Mouse (Mus musculus) telencephalon, adult 2 months (tissue): ENCODE data around the gene Lgr6.

Experiments
- DNase-seq: peaks from one replicate; pipeline ENCODE4 v3.0.0-alpha.2; 2011; ENCODE audit warnings: low read depth, low spot score

Gene Lgr6

GRCm38 (mm10) chr1:135079021-135079420, 26.1 kb downstream of the Lgr6 start:
- DNase-seq, result no peak

GRCm38 (mm10) chr1:135076470-135076869, 28.6 kb downstream of the Lgr6 start:
- DNase-seq, result no peak

- DNase-seq, result no peak
Measured at GRCm38 (mm10) chr1:135075270-135075669, 29.8 kb downstream of the Lgr6 start.

DNA sequence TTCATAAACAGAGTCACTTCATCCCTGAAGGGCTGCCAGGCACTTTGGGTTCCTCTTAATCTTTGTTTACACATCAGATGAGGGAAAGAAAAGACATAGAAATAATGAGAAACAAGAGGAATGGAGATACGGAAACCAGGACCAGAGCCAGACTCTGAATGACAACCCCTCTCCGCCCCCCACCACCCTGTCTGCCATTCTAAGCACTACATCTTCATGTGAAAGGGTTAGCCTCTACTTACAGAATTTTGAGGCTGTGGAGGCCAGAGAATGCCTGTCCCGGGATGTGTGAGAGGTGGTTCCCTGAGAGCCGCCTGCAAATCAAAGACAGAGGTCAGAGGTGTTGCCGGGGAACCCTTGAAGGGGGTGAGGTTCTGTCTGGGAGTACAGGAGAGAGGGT, 32.4 kb downstream of the Lgr6 start:
- no peak for DNase-seq

DNA sequence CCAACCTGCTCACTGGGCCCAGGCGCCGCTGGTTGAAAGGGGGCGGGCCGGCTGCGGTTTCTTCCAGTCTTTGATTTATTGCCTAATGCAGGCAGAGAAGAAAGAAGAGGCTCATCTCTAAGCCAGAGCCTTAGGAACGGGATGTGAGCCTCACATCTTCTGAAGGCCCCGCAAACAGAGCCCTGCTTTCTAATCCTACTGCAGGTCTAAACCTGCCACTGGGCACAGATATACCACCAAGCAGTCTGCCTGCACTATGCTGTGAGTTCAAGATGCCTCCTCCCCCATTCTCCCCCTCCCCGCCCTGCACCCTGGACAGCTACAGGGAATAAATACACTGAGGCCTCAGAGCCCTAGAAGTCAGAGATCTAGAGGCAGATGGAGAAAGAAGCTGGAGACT, 35.2 kb downstream of the Lgr6 start:
- no peak for DNase-seq

DNA sequence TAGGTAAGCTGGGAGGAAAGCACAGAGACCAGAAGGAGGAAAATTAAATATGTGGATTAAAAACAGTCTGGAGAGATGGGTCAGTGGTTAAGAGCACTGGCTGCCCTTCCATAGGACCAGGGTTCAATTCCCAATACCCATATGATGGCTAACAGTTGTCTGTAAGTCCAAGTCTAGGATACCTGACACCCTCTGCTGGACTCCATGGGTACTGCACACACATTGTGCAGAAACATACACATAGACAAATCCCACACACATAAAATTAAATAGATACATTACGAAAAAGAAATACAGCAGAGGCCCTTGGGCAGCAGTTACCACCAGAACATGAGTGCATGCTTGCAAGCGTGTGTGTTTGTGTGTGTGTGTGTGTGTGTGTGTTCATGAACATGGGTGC, 40.6 kb downstream of the Lgr6 start:
- no peak for DNase-seq

DNA sequence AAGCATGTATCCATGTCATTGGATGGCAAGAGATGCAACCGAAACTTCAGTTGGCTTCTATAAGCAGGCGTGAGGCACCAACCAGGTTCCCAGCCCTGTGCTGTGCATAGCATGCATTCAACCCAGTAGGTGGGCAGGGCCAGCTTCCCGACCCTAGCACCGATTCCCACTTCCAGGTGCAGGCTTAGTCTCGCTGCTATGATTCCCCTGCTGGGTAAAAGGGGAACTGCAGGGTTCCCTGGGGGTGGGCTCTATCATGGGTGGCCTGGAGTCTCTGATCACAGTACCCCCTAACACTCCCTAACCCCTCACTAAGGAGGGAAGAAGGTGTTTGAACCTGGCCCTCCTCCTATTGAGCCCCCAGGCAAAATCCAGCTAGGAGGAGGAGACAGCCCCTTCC, 42.1 kb downstream of the Lgr6 start:
- DNase-seq, result no peak

DNA sequence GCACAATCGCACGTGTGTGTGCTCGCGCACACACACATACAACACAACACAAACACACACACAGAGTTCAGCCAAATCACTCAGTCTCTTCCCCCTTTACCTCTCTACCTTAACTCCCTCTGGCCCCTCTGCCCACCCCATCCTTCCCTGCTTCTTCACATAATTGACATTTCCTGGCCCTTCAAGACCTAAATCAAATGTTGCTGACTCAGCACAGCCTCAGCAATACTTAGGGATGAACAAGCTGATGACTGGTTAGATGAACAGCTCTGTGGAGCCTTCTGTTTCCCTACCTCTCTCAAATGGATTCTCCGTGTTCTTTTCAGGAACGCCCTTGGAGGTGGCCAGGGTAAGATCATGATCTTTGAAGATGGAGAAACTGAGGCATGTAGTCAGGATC, 43.8 kb downstream of the Lgr6 start:
- no peak for DNase-seq

DNA sequence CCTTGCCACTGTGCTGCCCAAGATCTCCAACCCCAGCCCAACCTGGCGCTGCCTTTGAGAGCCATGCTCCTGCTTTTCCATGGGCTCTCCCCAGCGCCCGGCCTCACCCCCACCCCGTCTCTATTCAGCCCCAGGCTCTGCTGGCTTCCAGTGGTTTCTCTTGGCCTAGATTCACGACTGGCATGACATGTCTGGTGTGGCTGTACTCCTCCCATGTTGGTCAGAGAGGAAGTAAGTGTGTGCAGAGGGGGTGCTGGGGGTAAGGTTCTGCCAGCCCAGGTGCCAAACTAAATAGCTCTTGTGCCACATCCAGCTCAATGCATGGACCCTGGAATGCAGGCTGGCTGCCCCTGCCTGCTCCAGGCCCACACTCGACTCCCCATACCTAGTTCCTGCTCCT, 44.9 kb downstream of the Lgr6 start:
- DNase-seq, result no peak

- no peak for DNase-seq
Measured at GRCm38 (mm10) chr1:135056901-135057300, 48.2 kb downstream of the Lgr6 start.

DNA sequence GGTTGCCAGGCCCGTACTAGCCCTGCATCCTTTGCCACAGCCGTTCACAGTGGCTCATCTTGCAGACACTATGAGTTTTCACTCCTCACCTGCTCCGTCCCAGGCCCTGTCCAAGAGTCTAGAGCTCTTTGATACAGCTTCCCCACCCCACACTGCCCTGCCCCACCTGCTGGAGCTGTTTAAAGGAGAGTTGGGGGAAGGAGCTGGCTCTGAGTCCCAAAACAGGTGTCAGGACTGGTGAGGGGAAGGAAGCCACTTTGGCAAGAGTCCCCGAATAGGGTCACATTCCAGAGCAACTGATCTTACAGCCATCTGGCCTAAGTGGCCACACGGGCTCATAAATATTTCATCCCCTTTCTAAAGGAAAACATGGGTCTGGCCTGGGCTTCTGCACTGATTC, 51.0 kb downstream of the Lgr6 start:
- no peak for DNase-seq

DNA sequence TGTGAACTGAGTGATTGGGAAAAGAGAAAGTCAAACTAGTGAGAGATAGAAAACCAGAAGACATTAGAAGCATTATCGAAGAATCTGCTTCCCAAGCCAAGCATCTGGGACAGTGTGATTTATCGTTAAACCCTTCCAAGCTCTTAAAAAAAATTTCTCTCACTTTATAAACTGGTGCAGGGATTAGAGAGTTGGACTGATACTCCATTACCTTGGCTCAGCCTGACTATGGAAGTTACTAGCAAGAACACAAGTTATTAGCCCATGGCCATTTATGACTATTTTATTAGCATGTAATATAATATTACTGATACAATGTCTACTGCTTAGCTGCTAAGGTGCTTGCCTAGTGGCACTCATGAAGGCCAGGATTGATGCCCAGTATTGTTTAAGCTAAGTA, 60.6 kb downstream of the Lgr6 start:
- DNase-seq, result no peak

GRCm38 (mm10) chr1:135036297-135036696, 68.8 kb downstream of the Lgr6 start:
- DNase-seq, result no peak

DNA sequence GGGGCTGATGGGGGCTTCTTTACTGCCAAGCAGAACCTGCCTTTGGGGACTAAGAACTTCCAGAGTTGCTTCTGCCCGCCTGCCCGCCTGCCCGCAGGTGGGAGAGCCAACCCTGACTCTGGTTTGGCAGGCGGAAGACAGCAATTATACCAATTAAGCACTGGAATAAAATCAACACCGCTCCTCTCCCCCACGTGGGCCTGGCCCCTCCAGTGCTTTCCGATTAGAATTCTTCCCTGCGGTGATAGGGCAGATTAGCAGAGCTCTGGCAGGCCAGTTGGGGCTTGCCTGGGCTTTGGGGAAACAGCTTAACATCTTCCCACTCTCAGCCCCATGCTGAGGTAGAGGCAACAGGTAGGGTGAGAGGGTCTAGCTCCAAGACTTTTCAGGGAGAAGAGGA, 72.4 kb downstream of the Lgr6 start:
- no peak for DNase-seq

DNA sequence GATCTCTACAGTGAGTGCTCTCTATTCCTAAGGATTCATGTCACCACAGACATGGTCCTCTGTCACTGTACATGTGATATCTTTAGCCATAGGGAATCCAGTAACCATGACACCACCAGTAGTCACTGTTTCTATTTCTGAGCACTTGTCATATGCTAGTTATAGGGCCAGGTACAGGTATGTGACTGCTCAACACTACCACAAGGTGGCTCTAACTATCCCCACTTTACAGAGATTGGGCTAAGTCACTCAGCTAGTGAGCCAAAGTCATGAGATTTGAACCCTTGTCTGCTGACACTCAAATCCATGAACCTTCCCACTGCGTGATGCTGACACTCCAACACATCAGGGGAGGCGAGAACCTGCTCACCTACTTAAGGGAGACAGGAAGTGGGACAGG, 75.0 kb downstream of the Lgr6 start:
- DNase-seq, result no peak

- no peak for DNase-seq
Measured at GRCm38 (mm10) chr1:135026275-135026674, 78.8 kb downstream of the Lgr6 start.

DNA sequence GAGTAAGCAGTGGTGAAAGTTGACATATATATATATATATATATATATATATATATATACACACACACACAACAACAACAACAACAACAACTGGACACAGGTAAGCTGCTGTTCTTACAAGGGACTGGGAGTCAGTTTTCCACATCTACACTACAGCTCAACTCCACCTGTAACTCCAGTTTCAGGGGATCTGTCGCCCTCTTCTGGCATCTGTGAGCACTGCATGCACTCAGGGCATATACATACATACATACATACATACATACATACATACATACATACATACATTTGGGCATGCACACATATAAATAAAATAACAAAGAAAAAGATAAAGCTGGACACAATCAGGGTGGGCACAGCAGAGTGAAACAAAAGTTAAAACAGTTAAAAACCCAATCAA, 81.5 kb downstream of the Lgr6 start:
- no peak for DNase-seq

DNA sequence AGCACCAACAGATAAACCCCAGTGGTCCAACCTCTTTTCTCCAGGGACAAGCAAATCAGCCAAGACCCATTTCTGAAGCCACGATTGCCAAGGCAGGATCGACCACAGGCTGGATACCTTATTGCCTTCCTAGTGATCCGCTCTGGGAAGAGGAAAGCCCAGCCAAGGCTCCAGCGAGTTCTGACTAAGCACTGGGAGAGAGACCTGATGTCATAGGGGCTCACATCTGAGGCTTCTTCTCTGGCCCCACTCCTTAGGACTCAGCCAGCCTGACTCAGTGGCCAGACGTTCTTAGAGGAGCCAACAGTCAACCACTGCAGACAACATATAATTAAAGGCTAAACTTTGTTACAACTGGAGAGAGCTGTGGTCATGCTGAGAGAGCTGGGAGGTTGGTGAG, 83.1 kb downstream of the Lgr6 start:
- no peak for DNase-seq

- no peak for DNase-seq
Measured at GRCm38 (mm10) chr1:135020970-135021369, 84.1 kb downstream of the Lgr6 start.

DNA sequence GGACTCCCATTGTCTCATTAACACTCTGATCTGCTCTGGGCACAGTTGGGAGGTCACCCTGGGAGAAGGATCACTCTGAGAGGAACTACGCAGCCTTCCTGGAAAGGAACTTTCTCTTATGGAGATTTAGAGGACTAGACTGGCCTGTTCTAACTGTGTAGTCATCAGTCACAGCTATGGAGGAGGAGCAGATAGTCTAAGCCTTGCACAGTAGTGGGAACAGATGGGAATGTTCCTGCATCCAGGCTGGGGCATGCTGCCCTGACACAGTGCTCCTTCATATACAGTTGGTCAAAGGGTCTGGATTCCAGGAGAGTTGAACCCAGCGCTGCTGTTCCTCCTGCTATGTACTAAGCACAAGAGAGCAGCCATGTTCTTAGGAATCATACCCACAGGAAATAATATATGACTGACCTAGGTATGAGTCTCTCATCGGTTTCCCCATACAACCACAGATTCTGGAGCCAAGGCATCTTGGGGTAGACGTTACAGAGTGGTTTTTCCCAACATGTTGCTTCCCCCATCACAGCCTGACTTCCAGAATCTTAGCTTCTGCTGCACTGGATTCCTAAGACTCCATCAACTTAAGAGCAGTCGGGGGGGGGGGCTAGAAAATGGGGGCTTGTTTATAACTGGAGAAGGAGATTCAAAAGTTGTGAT, 84.7 kb downstream of the Lgr6 start:
- no peak for DNase-seq

DNA sequence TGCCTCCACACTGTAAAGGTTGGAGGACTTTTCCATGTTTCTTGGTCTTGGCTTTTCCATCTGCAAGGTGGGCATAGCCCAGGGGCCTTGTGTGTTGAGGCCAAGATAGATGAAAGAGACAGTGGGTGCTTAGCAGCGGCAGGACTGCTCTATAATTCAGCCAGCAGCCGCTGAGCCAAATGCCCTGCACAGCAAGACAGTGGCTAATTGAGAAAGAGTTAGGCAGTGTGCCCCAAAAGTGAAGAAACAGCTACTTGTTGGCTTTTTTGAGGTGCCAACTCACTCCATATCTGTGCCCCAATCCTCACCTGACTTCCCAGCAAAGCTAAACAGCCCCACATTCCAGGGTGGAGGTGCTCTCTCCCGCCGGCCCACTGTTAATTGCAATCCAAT, 85.3 kb downstream of the Lgr6 start:
- DNase-seq, result no peak

DNA sequence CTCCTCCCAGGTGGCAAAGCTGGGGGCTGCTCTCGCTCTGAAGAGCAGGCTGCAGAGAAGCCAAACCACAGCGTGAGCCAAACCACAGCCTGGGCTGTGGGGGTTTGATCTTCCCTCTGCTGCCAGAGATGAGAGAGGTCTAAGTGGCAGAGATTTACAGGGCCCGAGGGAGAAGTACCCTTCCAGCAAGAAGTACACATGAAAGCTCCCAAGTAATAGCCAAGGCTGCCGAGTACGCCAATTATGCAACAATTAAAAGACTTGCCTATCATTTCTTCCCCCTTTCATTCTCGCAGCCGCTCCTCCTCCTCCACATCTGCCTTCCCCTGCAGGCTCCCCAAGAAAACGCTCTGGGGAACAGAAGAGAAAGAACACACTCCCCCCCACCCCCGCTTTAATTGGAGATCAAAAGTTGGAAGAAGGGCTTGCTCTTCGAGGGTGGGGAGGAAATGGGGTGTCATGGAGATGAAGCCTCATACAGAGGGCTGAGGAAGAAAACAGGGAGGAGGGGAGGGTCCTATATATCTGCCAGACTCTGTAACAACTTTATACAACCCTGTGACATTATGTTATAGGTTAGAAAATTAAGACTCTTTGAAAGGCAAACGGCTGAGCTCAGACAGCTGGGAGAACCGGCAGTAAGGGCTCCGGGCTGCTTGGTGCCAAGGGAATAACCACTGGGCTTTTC, 85.8 kb downstream of the Lgr6 start:
- peak; percentile 40 for DNase-seq

DNA sequence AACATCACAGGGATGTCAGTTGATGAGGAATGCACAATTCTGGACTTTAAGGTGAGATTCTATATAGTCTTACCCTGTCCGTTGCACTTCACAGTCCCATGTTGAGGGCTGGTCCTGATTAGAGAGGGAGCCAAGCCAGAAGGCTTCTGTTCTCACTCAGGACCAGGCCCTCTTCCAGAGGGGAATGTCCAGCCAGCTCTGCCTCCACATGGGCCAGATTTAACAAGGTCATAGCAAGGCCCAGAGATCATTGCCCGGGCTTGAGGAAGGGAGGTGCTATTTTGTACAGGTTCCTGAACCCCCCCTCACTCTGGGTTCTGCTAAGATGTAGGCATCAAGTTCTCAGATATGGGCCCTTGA, 87.4 kb downstream of the Lgr6 start:
- no peak for DNase-seq
